Mouse (Mus musculus) brain, embryonic 14.5 days (tissue): ENCODE data around the gene Elp4. TPM values are rescaled to one million over a fixed set of nuclear protein-coding genes. Genes with fewer than 3 reads are reported as not detected.
A peak's percentile ranks its signal among the peaks of the same experiment; 100 is the strongest.

ENCODE experiments used
- DNase-seq: peaks from one replicate; pipeline ENCODE4 v3.0.0-alpha.2; 2011; ENCODE audit warnings: low read depth
- CTCF ChIP-seq: fragments of 200-500 bp; IDR thresholded peaks from 2 replicates; pipeline ENCODE4 v1.5.1; 2012; ENCODE audit warnings: inconsistent platforms, mild to moderate bottlenecking, moderate library complexity, borderline replicate concordance; ENCODE audit not compliant: insufficient read depth, insufficient read length; ENCODE audit errors: extremely low read depth
- POLR2A ChIP-seq: fragments of 200-500 bp; IDR thresholded peaks from 2 replicates; pipeline ENCODE4 v1.6.1; 2012; ENCODE audit warnings: mild to moderate bottlenecking, inconsistent platforms, borderline replicate concordance; ENCODE audit not compliant: poor library complexity, insufficient read depth, insufficient read length, severe bottlenecking; ENCODE audit errors: extremely low read depth
- polyA plus RNA-seq: library from polyadenylated mRNA; depleted of rRNA; stranded (reverse); fragments of >200 nt; gene quantifications from 2 replicates; pipeline ENCODE4 v1.2.3, GENCODE M21; 2012; rRNA removed

Gene Elp4
- polyA plus RNA-seq, 1 experiment = 14.1 TPM

DNA sequence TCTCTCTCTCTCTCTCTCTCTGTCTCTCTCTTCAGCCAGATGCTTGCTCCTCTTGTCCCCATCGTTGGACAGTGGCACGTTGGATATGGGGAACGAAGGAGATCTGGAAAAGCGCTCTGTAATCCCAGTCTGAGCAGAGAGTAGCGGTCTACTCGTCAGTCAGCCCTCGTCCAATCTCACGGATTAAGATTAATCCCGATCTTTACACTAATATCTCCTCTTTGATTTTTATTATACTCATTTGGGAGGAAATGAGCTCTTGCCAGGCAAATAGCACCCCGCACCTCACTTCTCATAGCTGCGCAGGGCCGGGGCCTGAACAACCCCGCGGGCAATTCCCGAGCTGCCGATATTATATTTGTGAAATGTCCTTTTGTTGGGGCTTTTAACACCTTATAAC is 242.2 kb downstream of the Elp4 start:
- DNase-seq = no peak
- TF ChIP-seq CTCF (no peak), POLR2A (no peak)

DNA sequence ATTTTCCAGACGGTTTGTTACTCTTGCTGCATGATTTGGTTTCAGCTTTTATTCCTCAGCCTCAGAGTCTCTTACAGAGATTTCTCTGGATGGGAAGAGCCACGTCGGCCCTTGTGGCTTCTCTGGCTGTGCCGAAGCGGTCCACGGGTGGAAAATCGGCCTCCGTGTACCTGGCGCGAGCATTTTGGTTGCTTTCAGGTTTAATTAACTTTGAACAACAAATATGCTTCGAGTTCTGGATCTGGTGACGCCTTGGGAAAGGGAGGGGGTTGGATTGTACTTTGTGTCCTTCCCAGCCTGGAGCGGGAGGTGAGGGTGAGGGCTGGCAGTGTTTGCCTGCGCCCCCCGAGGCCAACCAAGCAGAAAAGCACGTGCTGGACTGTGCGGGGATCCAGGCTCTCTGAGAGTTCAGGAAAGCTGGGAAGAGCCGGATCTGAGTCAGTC is 242.7 kb downstream of the Elp4 start:
- TF ChIP-seq CTCF (no peak), POLR2A (no peak)

DNA sequence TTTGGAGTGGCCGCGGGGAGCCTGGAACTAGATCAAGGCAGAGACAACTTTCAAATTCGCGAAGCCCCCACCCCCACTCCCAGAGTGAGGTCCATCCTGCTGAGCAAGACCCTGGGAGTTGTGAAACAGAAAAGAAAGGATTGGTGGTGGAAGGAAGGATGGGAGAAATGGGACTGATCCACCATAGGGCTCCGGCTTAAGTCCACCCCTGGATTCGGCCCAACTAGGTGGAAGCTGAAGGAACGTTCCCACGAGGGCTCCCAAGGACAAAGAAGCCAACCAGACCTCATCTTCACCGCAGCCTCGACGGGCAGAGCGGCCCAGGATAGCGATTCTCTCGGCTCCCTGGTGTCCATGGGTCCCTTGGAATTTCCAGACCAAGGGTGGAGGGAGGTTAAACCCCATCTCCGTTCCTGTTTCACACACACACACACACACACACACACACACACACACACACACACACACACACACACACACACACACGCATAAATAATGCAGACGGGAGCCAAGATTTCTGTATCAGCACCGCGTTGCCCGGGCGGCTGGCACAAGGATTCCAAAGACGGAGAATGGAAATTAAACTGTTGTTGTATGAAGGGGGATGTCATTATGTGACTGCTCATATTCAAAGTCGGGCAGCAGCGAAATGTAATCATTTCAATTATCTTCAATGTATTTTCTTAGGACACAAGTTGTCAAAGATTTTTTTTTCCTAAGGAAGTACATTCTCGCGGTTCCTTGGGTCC is 243.3 kb downstream of the Elp4 start:
- DNase-seq = peak; percentile 62
- TF ChIP-seq CTCF (no peak), POLR2A (no peak)

More for the DNA sequence above, 242.7 kb downstream of the Elp4 start:
- DNase-seq = peak; percentile 67

DNA sequence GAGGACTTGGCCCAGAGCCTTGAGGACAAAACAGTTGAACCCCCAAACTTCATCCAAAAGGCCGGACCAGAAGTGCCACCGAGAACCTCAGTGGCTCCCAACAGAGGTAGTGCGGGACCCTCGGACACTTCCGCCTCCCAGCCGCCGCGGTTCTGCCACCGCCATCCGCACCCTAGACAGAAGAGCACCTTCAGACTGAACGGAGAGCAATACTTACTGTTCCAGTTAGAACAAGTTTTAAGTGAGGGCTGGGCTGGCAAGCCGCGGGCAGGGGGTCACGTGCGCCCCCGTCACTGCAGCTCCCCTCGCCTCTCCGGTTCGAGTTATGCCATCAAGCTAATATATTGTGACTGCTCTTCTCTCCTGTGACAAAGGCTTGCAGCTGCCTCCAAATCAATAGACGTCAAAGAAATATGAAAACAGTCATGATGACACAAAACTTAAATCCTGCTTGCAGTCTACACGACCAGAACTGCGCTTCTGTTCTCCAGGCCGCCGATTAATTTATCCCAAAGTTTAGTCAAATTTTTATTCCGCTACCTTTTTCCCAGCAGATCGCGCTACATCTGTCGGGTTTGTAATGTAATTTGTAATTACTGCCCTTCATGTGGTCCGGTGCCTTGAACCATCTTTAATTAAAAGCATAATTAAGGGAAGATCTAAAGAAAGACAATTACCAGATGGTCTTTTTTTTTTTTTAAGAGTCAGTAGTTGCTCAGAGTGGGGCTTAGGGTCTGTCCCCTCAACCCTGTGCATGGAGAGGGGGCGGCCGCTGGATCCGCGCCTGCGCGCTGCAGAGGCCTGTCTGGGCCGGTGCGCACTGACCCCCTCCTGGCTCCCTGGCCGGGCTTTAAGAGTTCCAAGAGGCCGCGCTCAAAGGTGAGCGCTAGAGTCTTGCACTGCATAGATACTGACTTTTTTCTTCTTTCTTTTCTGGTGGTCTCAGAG is 244.2 kb downstream of the Elp4 start:
- peak; percentile 75 for DNase-seq
- TF ChIP-seq CTCF = no peak
- no peak for TF ChIP-seq POLR2A

DNA sequence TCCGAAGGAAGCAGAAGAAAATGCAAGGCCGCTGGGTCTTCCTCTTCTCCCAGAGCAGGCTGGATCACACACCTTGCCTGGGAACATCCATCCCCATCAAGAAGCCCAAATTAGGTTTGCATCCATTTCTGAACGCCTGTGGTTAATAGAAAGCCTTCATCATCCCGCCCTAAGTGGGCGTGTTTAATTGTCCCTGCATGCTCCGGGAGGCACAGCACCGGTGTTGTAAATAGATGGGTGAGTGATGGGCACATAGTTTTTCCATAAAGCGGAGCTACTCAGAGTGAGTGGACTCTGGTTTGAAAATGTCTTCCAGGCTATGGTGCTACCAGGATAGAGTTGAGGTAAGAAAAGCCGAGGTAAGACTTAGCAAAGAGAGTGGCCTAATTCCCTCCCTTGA is 245.0 kb downstream of the Elp4 start:
- TF ChIP-seq CTCF (no peak), POLR2A (no peak)
- DNase-seq = peak; percentile 31

DNA sequence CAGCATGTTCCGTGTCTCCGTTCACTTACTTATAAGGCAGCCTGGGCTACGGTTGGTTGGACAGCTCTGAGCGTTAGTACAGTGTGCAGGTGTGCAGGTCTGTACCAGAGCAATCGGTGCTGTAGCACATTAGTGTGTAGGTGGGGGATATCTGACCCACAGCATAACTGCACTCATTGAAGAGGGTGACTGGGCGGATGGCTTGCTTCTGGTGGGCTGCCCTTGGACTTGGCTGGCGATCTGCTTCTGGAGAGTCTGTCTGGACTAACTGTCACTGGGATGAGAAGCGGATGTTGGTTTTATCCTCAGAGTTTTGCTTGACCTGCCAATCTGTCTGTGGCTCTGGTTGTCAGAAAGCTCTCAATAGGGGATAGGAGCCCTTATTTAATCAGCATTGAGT is 247.9 kb downstream of the Elp4 start:
- DNase-seq = no peak
- TF ChIP-seq POLR2A (no peak), CTCF (no peak)

Other genes starting within 250 kb of the Elp4 start
- gene Pax6, start 235.7 kb downstream of the Elp4 start, polyA plus RNA-seq = 63.3 and 76.2 TPM in 2 replicates
- 36.6 and 45.8 TPM in 2 replicates for gene Immp1l, start 74 bp upstream of the Elp4 start, polyA plus RNA-seq
- gene Dnajc24, start 99.0 kb upstream of the Elp4 start, polyA plus RNA-seq = 24.9 and 27.7 TPM in 2 replicates